Mouse (Mus musculus): Measurements from ENCODE around the gene Trim30d. TPM values are rescaled to one million over a fixed set of nuclear protein-coding genes. Genes with fewer than 3 reads are reported as not detected.
"Not testable (repeated sequence)": the region's sequence is repeated elsewhere in the genome, so short reads cannot be mapped to it uniquely, and the experiment has no call there.

The Trim30d gene
- 1 to 10 TPM in 2 of 4 experiments, under 1 TPM in 2; 0.15 to 2.5 (median 0.92) TPM for total RNA-seq (2022)

DNA sequence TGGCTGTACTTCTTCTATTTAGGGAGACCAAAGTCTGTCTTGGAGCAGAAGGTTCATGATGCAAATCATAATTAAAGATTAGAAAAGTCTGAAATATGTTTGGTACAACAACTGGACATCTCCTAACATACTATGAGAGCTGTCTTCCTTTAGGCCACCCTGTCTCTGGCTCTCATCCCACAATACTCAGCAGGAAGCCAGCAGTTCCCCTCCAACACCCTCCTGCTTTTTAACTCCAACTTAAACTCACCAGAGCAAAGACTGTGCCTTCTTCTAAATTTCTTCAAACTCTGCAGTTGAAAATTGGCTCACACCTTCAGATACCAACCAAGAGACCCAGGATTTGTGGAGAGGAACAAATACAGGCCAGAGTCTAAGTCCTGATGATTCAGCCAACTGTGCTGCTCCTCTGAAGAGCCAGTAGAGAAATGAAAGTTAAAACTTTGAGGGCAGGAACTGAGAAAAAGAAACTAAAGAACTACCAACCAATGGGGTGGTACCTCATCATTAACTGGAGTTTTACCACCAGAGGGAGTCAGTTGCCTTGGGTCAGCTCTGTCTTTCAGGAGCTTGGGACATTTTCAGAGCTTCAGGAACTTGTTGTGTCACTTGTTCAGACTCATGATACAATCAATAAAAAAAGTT, at the start of gene Trim30d:
Gene Trim30d, minus strand, starts transcription at position 429 of the 645 bp plus-strand sequence.
- not testable (repeated sequence) for DNase-seq (ENCODE audit: low spot score in 2 of 2)

DNA sequence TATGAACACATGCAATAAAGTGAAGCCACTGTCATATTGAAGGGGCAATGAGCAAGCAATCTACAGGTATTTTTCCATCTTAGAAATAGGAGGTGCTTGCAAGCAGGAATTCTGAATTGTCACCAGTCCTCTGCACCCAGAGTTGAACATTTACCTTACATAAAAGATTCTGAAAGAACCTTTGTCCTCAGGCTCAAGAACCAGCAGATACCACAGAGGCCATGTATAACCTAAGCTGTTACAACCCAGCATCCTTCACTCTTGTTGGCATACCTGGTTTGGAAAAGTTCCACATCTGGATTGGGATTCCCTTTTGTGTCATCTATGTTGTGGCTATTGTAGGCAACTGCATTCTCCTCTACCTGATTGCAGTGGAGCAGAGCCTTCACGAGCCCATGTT, 45.1 kb upstream of the Trim30d start:
- no peak for DNase-seq (ENCODE audit: low spot score in 2 of 2)

DNA sequence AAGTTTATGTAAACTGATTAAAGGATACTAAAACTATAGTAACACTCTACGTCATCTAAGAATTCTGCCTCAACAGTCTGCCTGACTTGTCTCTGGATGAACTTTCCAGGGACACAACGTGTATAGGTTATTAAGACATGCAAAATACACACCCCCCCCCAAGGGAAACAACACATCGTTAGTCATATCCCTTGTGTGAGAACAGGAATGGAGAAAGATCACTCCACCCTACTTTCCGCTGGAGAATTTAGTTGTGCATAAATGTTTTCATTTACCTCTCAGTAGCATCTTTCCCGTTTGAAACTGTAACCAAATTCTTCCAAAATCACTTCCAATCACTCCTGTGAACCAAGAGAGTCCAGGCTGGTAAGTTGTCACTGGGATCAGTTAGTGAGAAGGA, 42.2 kb upstream of the Trim30d start, which contains the start of gene Olfr651:
Gene Olfr651, plus strand, starts transcription at position 301 of the 400 bp plus-strand sequence.
- DNase-seq (ENCODE audit: low spot score in 2 of 2) = no peak

DNA sequence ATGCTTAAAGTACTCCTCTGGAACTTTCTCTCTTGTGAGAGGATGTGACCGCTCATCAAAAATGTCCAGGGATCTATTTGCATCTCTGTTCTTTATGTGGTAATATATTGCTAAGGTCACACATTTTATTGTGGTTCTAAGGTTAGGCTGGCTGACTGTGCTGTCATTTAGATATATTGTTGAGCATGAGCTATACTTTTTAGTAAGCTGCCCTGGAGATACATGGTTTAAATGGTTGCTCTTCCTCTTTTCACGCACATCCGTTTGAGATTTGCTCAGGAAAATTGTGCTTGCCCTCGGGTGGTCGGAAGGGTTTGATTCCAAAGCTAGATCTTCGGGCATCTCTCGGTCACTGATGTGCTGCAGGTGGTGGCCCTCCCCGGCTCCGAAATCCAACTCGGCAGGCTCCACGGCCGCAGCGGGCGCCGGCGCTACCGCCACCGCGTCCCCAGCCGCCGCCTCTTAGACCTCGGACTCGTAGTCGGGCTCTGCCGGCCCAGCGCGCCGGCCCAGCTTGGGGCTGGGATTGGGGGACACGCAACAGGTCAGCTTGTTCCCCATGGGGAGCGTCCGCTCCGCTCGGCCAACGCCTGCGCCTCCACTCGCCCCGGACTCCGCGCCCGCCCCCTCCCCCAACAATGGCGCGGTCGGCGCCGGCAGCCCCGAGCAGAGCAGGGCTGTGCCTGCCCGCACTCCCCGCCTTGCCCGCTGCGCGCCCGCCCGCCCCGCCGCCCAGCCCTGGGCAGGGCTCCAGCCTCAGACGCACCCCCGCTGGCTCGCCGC, 5.9 kb downstream of the Trim30d start:
- no peak for DNase-seq (ENCODE audit: low spot score in 2 of 2)

DNA sequence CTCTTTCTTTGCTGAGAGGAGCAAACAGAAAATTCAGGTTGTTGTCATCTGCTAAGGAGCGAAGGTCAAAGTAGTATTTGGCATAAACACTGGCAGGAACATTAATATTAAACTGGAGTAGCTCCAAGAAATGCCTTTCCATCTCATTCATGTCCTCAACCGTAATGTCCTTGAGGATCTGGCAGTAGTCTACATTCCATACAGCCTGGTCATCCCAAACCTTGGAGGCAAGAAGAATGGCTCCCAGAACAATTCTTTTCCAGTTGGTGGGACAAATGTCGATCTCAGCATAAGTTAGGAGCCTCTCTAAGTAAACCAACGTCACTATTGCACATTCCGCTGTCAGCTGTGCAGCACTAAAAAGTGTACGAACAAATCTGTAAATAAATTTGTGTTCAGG, 6.5 kb downstream of the Trim30d start:
- DNase-seq (ENCODE audit: low spot score in 2 of 2) = not testable (repeated sequence)

DNA sequence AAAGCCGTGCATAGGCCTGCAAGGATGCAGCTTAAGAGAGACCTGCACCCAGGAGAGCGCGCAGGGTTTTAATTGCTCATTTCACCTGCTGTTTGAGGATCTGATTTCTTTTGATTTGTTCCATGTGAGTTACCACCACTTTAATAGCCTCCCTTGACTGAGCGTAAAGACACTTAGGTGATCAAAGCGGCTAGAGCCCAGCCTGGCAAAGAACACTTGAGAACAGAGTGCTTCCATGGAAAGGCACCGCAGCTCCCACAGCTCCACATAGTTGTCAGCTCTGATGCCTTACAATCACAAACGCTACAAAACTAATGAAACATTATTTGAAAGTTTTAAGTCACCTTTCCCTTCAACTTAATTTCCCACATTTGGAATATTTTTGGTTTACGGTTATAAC, 8.2 kb downstream of the Trim30d start:
- not testable (repeated sequence) for DNase-seq (ENCODE audit: low spot score in 2 of 2)

DNA sequence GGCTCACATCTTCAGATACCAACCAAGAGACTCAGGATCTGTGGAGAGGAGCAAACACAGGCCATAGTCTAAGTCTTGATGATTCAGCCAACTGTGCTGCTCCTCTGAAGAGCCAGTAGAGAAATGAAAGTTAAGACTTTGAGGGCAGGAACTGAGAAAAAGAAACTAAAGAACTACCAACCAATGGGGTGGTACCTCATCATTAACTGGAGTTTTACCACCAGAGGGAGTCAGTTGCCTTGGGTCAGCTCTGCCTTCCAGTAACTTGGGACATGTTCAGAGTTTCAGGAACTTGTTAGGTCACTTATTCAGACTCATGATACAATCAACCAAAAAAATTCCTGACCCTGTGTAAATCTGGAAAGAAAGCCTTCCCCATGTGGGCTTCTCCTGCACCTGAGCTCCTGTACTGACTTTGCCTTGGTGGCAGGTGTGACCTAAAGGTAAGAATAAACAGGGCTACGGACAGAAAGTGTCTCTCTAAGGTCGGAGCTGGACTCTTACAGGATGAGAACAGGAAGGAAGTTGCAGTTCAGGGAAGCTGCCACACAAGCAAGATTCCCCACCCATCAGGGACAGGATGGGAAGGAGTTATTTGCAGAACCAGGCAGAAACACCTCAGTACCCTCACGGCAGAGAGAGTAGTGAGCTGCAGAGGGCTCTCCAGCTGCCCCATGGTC, 42.4 kb downstream of the Trim30d start, which contains the start of gene Trim30a:
Gene Trim30a, minus strand, starts transcription at position 129 of the 680 bp plus-strand sequence.
- no peak for DNase-seq (ENCODE audit: low spot score in 2 of 2)

DNA sequence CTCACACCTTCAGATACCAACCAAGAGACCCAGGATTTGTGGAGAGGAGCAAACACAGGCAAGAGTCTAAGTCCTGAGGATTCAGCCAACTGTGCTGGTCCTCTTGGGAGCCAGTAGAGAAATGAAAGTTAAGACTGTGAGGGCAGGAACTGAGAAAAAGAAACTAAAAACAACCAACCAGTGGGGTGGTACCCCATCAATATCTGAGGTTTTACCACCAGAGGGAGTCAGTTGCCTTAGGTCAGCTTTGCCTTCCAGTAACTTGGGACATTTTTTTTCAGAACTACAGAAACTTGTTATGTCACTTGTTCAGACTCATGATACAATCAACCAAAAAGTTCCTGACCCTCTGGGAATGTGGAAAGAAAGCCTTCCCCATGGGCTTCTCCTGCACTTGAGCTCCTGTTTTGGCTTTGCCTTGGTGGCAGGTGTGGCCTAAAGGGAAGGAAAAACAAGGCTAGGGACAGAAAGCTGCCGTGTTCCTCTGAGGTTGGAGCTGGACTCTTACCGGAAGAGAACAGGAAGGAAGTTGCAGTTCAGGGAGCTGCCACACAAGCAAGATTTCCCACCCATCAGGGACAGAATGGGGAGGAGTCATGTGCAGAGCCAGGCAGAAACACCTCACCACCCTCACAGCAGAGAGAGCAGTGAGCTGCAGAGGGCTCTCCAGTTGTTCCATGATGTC, 61.5 kb downstream of the Trim30d start:
- DNase-seq (ENCODE audit: low spot score in 2 of 2) = no peak

Other genes with a start within 250 kb of the Trim30d start
- gene Trim5, start 219.8 kb downstream of the Trim30d start, total RNA-seq (2022) = 1 to 10 TPM in 1 of 4 experiments, under 1 TPM in 3; 0.33 to 1.1 (median 0.83) TPM
- 1 to 10 TPM; 1.8 to 3.9 (median 3.1) TPM for gene Trim12a, start 192.4 kb downstream of the Trim30d start, total RNA-seq (2022)
- under 1 TPM in 2 of 4 experiments, not detected in 2; 0.35 to 0.57 TPM for gene Trim34b, start 178.4 kb downstream of the Trim30d start, total RNA-seq (2022)
- 1 to 10 TPM; 1.2 to 2.3 (median 1.7) TPM for gene Trim12c, start 154.5 kb downstream of the Trim30d start, total RNA-seq (2022)
- gene Trim30b, start 138.0 kb downstream of the Trim30d start, total RNA-seq (2022) = under 1 TPM in 3 of 4 experiments, not detected in 1; 0.11 to 0.26 (median 0.18) TPM
- not detected for gene Trim30c, start 107.0 kb downstream of the Trim30d start, total RNA-seq (2022)
- 1 to 10 TPM in 3 of 4 experiments, under 1 TPM in 1; 0.76 to 3.3 (median 2.4) TPM for gene Trim30a, start 42.7 kb downstream of the Trim30d start, total RNA-seq (2022)
- gene Olfr651, start 42.3 kb upstream of the Trim30d start, total RNA-seq (2022) = not detected
- gene Olfr652, start 53.1 kb upstream of the Trim30d start, total RNA-seq (2022) = not detected
- not detected for gene Olfr653, start 69.5 kb upstream of the Trim30d start, total RNA-seq (2022)
- not detected for gene Olfr654, start 79.2 kb upstream of the Trim30d start, total RNA-seq (2022)
- not detected for gene Olfr655, start 93.9 kb upstream of the Trim30d start, total RNA-seq (2022)
- gene Olfr656, start 106.1 kb upstream of the Trim30d start, total RNA-seq (2022) = not detected
- not detected for gene Olfr657, start 116.9 kb upstream of the Trim30d start, total RNA-seq (2022)
- gene Olfr658, start 139.5 kb upstream of the Trim30d start, total RNA-seq (2022) = not detected
- not detected for gene Olfr659, start 158.9 kb upstream of the Trim30d start, total RNA-seq (2022)
- not detected for gene Olfr661, start 178.7 kb upstream of the Trim30d start, total RNA-seq (2022)